In genomic region chr13:100579220-100579619, GRCm38 (mm10) we compare ENCODE assay signal across 23 mouse cellular contexts. TPM values are rescaled to one million over a fixed set of nuclear protein-coding genes. Genes with fewer than 3 reads are reported as not detected.
DNase-seq lines count a peak whose midpoint lies in the region; ATAC-seq lines count a peak whose summit lies in the region.
"Had no signal": no experiment of that assay in that cellular context is flagged by ENCODE, and none has a peak within 500 bp of the region (broad histone marks: within the 10 kb centered on the region; RNA-seq: fewer than 3 reads in every experiment).

No protein-coding gene starts in this region.

- H3K27me3 ChIP-seq in liver, embryonic 13.5 days: no peaks in the 10 kb centered on the region
- H3K27me3 ChIP-seq in liver, embryonic 16.5 days (ENCODE audit: control insufficient read depth, insufficient read depth, low read depth, low read length): no peaks in the 10 kb centered on the region
- H3K27me3 ChIP-seq in hindbrain, embryonic 13.5 days: no peaks in the 10 kb centered on the region
- H3K27me3 ChIP-seq: forebrain, embryonic 13.5 days; heart, embryonic 13.5 days; hindbrain, embryonic 15.5 days had no signal

- no peak overlapping the region for H3K27ac ChIP-seq in liver, embryonic 13.5 days
- H3K27ac ChIP-seq in liver, embryonic 16.5 days (ENCODE audit: low read length): peak overlapping the region; percentile 53; the same call in 1 of the 2 replicates
- H3K27ac ChIP-seq in hindbrain, embryonic 13.5 days: no peak overlapping the region
- H3K27ac ChIP-seq: forebrain, embryonic 10.5 days; forebrain, embryonic 13.5 days; gastrocnemius, adult 2 months; heart, embryonic 10.5 days; heart, embryonic 13.5 days; hindbrain, embryonic 15.5 days had no signal

- H3K4me3 ChIP-seq in liver, embryonic 13.5 days (replicated peaks): no peak overlapping the region
- no peak overlapping the region for H3K4me3 ChIP-seq in liver, embryonic 16.5 days (ENCODE audit: low read depth, low read length)
- no peak overlapping the region for H3K4me3 ChIP-seq in hindbrain, embryonic 13.5 days
- H3K4me3 ChIP-seq: forebrain, embryonic 10.5 days; forebrain, embryonic 13.5 days; gastrocnemius, adult 2 months; heart, embryonic 10.5 days; heart, embryonic 13.5 days; hindbrain, embryonic 15.5 days had no signal

- ATAC-seq in liver, embryonic 13.5 days (ENCODE audit: low read depth): peak; percentile 59
- peak; percentile 87 for ATAC-seq in liver, embryonic 16.5 days (ENCODE audit: low read depth)
- ATAC-seq in hindbrain, embryonic 13.5 days (ENCODE audit: low FRiP score): no peak
- ATAC-seq: activated CD4-positive, CD25-positive, alpha-beta regulatory T cell, adult 4 months; forebrain, embryonic 13.5 days; forebrain, embryonic 16.5 days had no signal

- peaks cover 8% of the 10 kb centered on the region; the same call in 1 of the 2 replicates for H3K4me1 ChIP-seq in liver, embryonic 13.5 days (replicated peaks)
- no peaks in the 10 kb centered on the region; the same call in 1 of the 2 replicates for H3K4me1 ChIP-seq in liver, embryonic 16.5 days (ENCODE audit: control insufficient read depth, low read depth, low read length)
- H3K4me1 ChIP-seq in hindbrain, embryonic 13.5 days (replicated peaks): 0 out of 2 replicates have a peak, but pooled peaks cover 7% of the 10 kb centered on the region
- H3K4me1 ChIP-seq: hindbrain, embryonic 15.5 days had no signal

- H3K9ac ChIP-seq in liver, embryonic 13.5 days: no peak overlapping the region
- H3K9ac ChIP-seq in liver, embryonic 16.5 days (ENCODE audit: low read depth, low read length): no peak overlapping the region
- no peak overlapping the region for H3K9ac ChIP-seq in hindbrain, embryonic 13.5 days
- H3K9ac ChIP-seq: forebrain, embryonic 13.5 days; heart, embryonic 13.5 days; hindbrain, embryonic 15.5 days had no signal

- no peak overlapping the region for H3K4me2 ChIP-seq in liver, embryonic 13.5 days
- H3K4me2 ChIP-seq in liver, embryonic 16.5 days (ENCODE audit: low read depth, low read length): no peak overlapping the region
- H3K4me2 ChIP-seq in hindbrain, embryonic 13.5 days: no peak overlapping the region
- H3K4me2 ChIP-seq: forebrain, embryonic 13.5 days; heart, embryonic 13.5 days; hindbrain, embryonic 15.5 days had no signal

- H3K36me3 ChIP-seq in liver, embryonic 13.5 days: no peaks in the 10 kb centered on the region
- H3K36me3 ChIP-seq in liver, embryonic 16.5 days (ENCODE audit: control insufficient read depth, insufficient read depth): no peaks in the 10 kb centered on the region
- H3K36me3 ChIP-seq in hindbrain, embryonic 13.5 days: no peaks in the 10 kb centered on the region
- H3K36me3 ChIP-seq: forebrain, embryonic 10.5 days; heart, embryonic 10.5 days; heart, embryonic 13.5 days; hindbrain, embryonic 15.5 days had no signal

- WGBS in liver, embryonic 13.5 days (ENCODE audit: insufficient replicate concordance): 51% methylated on average over 3 of the region's 3 CpGs
- WGBS in liver, embryonic 16.5 days (ENCODE audit: insufficient replicate concordance): 40% methylated on average over 3 of the region's 3 CpGs
- WGBS in hindbrain, embryonic 13.5 days: 61% methylated on average over 3 of the region's 3 CpGs

- DNase-seq in heart, adult 11 months: peak; percentile 30
- no peak for DNase-seq in heart, adult 9 months (ENCODE audit: low spot score in 2 of 2)
- DNase-seq in liver, embryonic 13.5 days: no peak
- DNase-seq in kidney, postnatal 10 days: no peak
- DNase-seq: adrenal gland, adult 8-10 months; adrenal gland, postnatal 25 days; cerebellum, adult 11-12 months; cerebellum, adult 8-10 months; cerebellum, postnatal 14 days; gastrocnemius, adult 2 months; gastrocnemius, postnatal 14 days; heart, adult 18-20 months; heart, postnatal 14 days; heart, postnatal 4 days had no signal

- H3K9me3 ChIP-seq in liver, embryonic 13.5 days (replicated peaks): no peaks in the 10 kb centered on the region
- no peaks in the 10 kb centered on the region for H3K9me3 ChIP-seq in liver, embryonic 16.5 days (replicated peaks; ENCODE audit: control insufficient read depth, low read length)
- no peaks in the 10 kb centered on the region for H3K9me3 ChIP-seq in hindbrain, embryonic 13.5 days
- H3K9me3 ChIP-seq: forebrain, embryonic 10.5 days; forebrain, embryonic 13.5 days; heart, embryonic 10.5 days; hindbrain, embryonic 15.5 days had no signal

RNA-seq across cellular contexts. Expression of gene Ocln, which starts 26.7 kb away (rescaled TPM):
- polyA plus RNA-seq in liver, embryonic 13.5 days (2015; fragmentation: Nextera tagmentation; extraction: Ambion mirVana): 5.3 and 6.4 TPM in 2 replicates
- polyA plus RNA-seq in liver, embryonic 16.5 days (2015; fragmentation: Nextera tagmentation; extraction: Ambion mirVana): 12.9 and 15.1 TPM in 2 replicates
- polyA plus RNA-seq in hindbrain, embryonic 13.5 days (2015; fragmentation: Nextera tagmentation; extraction: Ambion mirVana): 5.4 and 9.1 TPM in 2 replicates

RNA-seq across cellular contexts. Expression of gene Marveld2, which starts 37.6 kb away (rescaled TPM):
- polyA plus RNA-seq in liver, embryonic 13.5 days (2015; fragmentation: Nextera tagmentation; extraction: Ambion mirVana): 6.0 and 6.4 TPM in 2 replicates
- polyA plus RNA-seq in liver, embryonic 16.5 days (2015; fragmentation: Nextera tagmentation; extraction: Ambion mirVana): 9.6 and 10.5 TPM in 2 replicates
- polyA plus RNA-seq in hindbrain, embryonic 13.5 days (2015; fragmentation: Nextera tagmentation; extraction: Ambion mirVana): 2.4 TPM in 2 replicates
